Mouse (Mus musculus) embryonic facial prominence, embryonic 11.5 days (tissue): ENCODE results near the gene Tjp2. TPM values are rescaled to one million over a fixed set of nuclear protein-coding genes. Genes with fewer than 3 reads are reported as not detected.

Experiments used
- ATAC-seq: fragments of 200-750 bp; cut with Nextera tagmentation; replicated peaks from 2 replicates; pipeline ENCODE4 v1.8.0; 2017; ENCODE audit warnings: low read depth; ENCODE audit not compliant: insufficient number of reproducible peaks, low FRiP score, low TSS enrichment
- DNase-seq: peaks from one replicate; pipeline ENCODE4 v3.0.0-alpha.2; 2015; ENCODE audit warnings: low spot score
- H3K27ac ChIP-seq: fragments of 300-500 bp; sonication (generic); replicated peaks from 2 replicates; pipeline ENCODE4 v1.5.1; 2014; ENCODE audit warnings: mild to moderate bottlenecking, low read depth, low read length, control low read depth
- H3K27me3 ChIP-seq: fragments of 300-500 bp; sonication (generic); 2 replicates; pipeline ENCODE4 v1.6.1; 2014; ENCODE audit warnings: mild to moderate bottlenecking, low read length, moderate library complexity, mixed read lengths; ENCODE audit not compliant: control insufficient read depth, insufficient read depth
- H3K36me3 ChIP-seq: fragments of 300-500 bp; sonication (generic); replicated peaks from 2 replicates; pipeline ENCODE4 v1.6.1; 2014; ENCODE audit warnings: low read depth, mild to moderate bottlenecking, low read length, moderate library complexity, mixed read lengths; ENCODE audit not compliant: control insufficient read depth, insufficient read depth
- H3K4me1 ChIP-seq: fragments of 300-500 bp; sonication (generic); 2 replicates; pipeline ENCODE4 v1.6.1; 2014; ENCODE audit warnings: low read length, mixed read lengths; ENCODE audit not compliant: control insufficient read depth, insufficient read depth
- H3K4me2 ChIP-seq: fragments of 300-500 bp; sonication (generic); 2 replicates; pipeline ENCODE4 v1.6.1; 2014; ENCODE audit warnings: low read depth, mild to moderate bottlenecking, control low read depth, low read length, moderate library complexity
- H3K4me3 ChIP-seq: fragments of 300-500 bp; sonication (generic); 2 replicates; pipeline ENCODE4 v1.5.1; 2014; ENCODE audit warnings: low read depth, low read length, control low read depth
- H3K9ac ChIP-seq: fragments of 300-500 bp; sonication (generic); replicated peaks from 2 replicates; pipeline ENCODE4 v1.6.1; 2014; ENCODE audit warnings: mild to moderate bottlenecking, control low read depth, low read length
- H3K9me3 ChIP-seq: fragments of 300-500 bp; sonication (generic); replicated peaks from 2 replicates; pipeline ENCODE4 v1.6.1; 2016; ENCODE audit warnings: mild to moderate bottlenecking, low read length, inconsistent platforms, mixed read lengths; ENCODE audit not compliant: control insufficient read depth
- WGBS: fragments of 180-500 bp; shearing (Covaris S2); extraction: QIAGEN DNeasy Blood & Tissue Kit; methylation state at CpG from one replicate; pipeline ENCODE4 v1.1.7; 2014; 5-methylcytosine and 5-hydroxymethylcytosine counted together
- polyA plus RNA-seq: library from polyadenylated mRNA; unstranded; fragments of >200 nt; fragmentation: Nextera tagmentation; extraction: Ambion mirVana; gene quantifications from 2 replicates; pipeline ENCODE4 v1.2.1, GENCODE M21; 2014

Tjp2 gene
- polyA plus RNA-seq, 1 experiment from 2014 or later, result 22.4 TPM

DNA sequence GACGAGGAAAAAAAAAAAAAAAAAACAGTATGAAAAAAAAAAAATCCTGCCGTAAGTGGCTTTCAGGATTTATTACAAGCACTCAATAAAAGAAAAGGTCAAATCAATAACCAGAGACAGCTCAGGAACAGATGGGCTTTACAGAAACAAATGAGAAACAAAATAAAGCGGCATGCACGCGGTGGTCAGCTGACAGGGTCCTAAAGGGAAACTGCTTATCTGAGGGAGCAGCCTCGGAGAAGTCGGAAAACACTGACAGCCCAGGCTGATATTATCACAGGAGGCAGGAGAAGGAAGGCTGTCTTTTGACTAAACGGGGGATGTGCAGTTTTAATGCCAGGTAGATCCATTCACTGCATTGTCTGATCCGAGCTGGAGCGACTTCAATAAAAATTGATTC, 89.8 kb downstream of the Tjp2 start:
- no peaks in the 10 kb centered on the region for H3K27me3 ChIP-seq
- no peak overlapping the region for H3K27ac ChIP-seq
- H3K4me3 ChIP-seq, result 0 out of 2 replicates have a peak overlapping the region, but pooled peaks have one; percentile 13
- no peaks in the 10 kb centered on the region for H3K9me3 ChIP-seq
- H3K4me1 ChIP-seq, result no peaks in the 10 kb centered on the region; the same call in 1 of the 2 replicates
- ATAC-seq (no peak), DNase-seq (peak; percentile 45)
- no peak overlapping the region for H3K9ac ChIP-seq
- 54% methylated on average over 10 of the region's 10 CpGs for WGBS
- peak overlapping the region; percentile 13 for H3K4me2 ChIP-seq
- H3K36me3 ChIP-seq, result peaks cover 5% of the 10 kb centered on the region; the same call in 1 of the 2 replicates

DNA sequence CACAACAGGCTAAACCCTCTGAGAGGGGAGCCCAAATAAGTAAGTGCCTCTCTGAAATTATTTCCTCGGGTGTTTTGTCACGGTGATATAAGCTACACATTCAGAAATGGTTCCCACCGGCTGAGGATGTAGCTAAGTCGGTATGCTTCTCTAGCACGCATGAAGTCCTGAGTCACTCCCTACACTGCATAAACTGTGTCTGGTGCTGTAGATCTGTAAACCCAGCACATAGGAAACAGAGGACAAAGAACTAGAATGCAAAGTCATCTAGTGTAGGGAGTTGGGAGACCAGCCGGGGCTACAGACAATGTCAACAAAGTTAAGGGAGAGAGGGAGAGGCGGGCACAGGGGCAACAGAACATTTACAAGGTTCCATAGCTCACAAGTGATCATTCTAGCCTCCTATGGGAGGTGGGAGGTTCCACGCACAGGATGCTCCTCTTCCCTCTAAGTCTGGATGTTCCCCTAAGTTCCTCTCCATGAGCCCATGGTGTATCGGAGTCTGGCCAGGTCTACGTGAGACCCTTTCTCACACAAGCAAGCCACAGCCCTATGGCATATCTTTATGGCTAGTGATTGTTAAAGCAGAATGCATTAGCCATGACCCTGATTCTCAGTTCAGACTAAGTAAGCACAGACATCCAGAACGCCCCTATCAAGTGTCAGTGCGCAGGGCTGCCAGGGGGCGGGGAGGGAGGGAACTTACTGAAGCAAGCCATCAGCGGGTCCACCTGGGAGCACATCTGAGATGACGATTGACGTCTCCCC, 90.5 kb downstream of the Tjp2 start:
- no peak overlapping the region for H3K27ac ChIP-seq
- DNase-seq (peak; percentile 69), ATAC-seq (0 out of 2 replicates have a peak, but pooled peaks have one; percentile 53)
- WGBS, result 63% methylated on average over 16 of the region's 16 CpGs
- H3K9me3 ChIP-seq, result no peaks in the 10 kb centered on the region
- H3K27me3 ChIP-seq, result no peaks in the 10 kb centered on the region
- peaks cover 5% of the 10 kb centered on the region; the same call in 1 of the 2 replicates for H3K36me3 ChIP-seq
- 0 out of 2 replicates have a peak overlapping the region, but pooled peaks have one; percentile 13 for H3K4me3 ChIP-seq
- no peaks in the 10 kb centered on the region; the same call in 1 of the 2 replicates for H3K4me1 ChIP-seq
- peak overlapping the region; percentile 3; the same call in 1 of the 2 replicates for H3K4me2 ChIP-seq
- H3K9ac ChIP-seq, result no peak overlapping the region

DNA sequence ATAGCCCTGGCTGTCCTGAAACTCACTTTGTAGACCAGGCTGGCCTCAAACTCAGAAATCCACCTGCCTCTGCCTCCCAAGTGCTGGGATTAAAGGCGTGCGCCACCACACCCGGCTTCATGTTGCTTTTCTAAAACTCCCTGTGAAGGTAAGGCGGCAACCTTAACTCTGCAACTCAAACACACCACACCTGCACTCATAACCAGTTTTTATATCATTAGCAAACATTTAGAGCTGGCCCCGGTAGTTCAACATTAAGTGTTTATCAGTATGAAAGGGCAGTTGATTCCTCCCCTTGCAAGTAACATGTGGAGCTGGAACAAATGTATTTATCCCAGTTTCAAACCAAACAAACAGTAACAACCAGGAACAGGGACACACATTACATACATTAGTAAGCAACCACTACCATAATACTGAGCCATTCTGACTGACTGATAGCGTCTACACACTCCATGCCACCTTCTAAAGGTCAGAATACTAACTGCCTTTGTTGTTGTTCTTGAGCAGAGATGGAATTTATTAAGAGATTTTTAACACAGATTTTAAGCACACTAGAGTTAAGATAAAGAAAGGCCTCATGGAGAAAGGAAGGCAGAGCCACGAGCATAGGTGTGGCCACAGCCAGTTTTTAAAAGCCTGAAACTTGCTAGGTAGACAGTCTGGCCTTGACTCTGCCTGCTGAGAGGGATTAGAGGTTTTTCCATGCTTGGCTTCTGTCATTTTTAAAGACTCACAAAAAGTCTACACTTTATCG, 101.1 kb downstream of the Tjp2 start:
- H3K36me3 ChIP-seq, result peaks cover 4% of the 10 kb centered on the region; the same call in 1 of the 2 replicates
- ATAC-seq (no peak), DNase-seq (no peak)
- no peak overlapping the region for H3K4me2 ChIP-seq
- H3K27me3 ChIP-seq, result no peaks in the 10 kb centered on the region
- H3K9ac ChIP-seq, result no peak overlapping the region
- H3K27ac ChIP-seq, result no peak overlapping the region
- WGBS, result 90% methylated on average over 8 of the region's 8 CpGs
- no peaks in the 10 kb centered on the region for H3K4me1 ChIP-seq
- no peaks in the 10 kb centered on the region for H3K9me3 ChIP-seq
- H3K4me3 ChIP-seq, result no peak overlapping the region

DNA sequence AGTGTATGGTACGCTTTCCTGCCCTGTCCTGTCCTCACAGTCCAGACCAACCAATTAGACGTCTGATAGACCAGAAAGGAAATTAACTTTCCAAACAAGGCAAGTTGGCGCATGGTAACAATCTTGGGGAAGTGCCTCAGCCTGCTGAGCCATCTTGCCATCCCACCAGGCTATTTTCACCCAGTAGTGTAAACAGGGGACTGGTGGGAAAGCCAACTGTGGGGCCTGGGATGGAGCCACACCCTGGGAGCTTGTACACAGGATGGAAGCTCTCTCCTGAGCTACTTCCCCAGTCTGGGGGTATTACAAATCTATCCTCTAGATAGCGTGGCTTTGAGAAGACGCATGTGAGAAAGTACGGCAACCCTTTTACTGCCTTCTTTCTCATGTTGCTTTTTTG, 101.7 kb downstream of the Tjp2 start:
- 94% methylated on average over 6 of the region's 6 CpGs for WGBS
- no peak overlapping the region for H3K4me2 ChIP-seq

DNA sequence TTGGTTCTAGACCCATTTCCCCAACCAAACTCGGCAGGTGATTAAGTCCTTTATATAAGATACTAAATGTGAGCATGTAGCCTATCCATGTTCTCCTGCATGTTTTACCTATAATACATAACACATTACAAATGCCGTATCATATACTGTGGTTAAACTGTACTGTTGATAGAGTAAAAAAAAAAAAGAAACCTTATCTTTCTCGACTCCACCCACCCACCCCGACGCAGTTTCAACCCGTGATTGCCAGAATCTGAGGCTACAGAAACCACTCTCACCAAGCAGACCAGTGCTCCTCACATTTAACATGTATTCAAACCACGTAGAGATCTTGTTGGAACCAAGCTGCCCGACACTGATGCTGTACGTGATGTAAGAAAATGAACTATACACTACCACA, 102.2 kb downstream of the Tjp2 start:
- Histone ChIP-seq H3K9me3 (no peaks in the 10 kb centered on the region), H3K4me2 (no peak overlapping the region), H3K4me3 (no peak overlapping the region), H3K4me1 (no peaks in the 10 kb centered on the region), H3K27me3 (no peaks in the 10 kb centered on the region), H3K36me3 (no peaks in the 10 kb centered on the region), H3K27ac (no peak overlapping the region), H3K9ac (no peak overlapping the region)
- DNase-seq, result no peak
- ATAC-seq, result no peak
- 92% methylated on average over 9 of the region's 9 CpGs for WGBS

More for the DNA sequence above, 101.7 kb downstream of the Tjp2 start:
- ATAC-seq (no peak), DNase-seq (no peak)
- no peak overlapping the region for H3K4me3 ChIP-seq
- no peaks in the 10 kb centered on the region for H3K9me3 ChIP-seq
- no peak overlapping the region for H3K9ac ChIP-seq
- H3K27ac ChIP-seq, result no peak overlapping the region
- no peaks in the 10 kb centered on the region; the same call in 1 of the 2 replicates for H3K36me3 ChIP-seq
- H3K4me1 ChIP-seq, result no peaks in the 10 kb centered on the region
- H3K27me3 ChIP-seq, result no peaks in the 10 kb centered on the region

DNA sequence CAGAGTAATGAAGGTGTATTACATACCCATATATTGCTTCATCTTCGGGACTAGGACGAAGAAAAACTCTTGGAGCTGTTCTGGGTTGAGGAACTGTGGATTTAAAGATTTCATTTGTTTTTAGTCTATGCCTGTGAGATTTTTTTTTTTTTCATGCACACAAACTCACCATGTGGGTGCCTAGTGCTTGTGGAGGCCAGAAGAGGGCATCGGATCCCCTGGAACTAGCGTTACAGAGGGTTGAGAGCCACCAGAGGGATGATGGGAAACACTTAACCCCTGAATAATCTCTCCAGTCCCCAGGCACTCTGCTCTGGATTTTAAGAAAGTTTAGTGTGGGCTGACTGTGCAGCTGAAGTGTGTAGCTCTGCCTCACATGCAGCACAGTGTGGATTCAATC, 104.0 kb downstream of the Tjp2 start:
- no peaks in the 10 kb centered on the region for H3K36me3 ChIP-seq
- no peaks in the 10 kb centered on the region for H3K27me3 ChIP-seq
- H3K4me3 ChIP-seq, result no peak overlapping the region
- no peak for DNase-seq
- no peaks in the 10 kb centered on the region for H3K4me1 ChIP-seq
- no peak overlapping the region for H3K4me2 ChIP-seq
- H3K9ac ChIP-seq, result no peak overlapping the region
- no peak overlapping the region for H3K27ac ChIP-seq
- no peaks in the 10 kb centered on the region for H3K9me3 ChIP-seq
- ATAC-seq, result no peak
- WGBS, result 75% methylated on average over 4 of the region's 4 CpGs

DNA sequence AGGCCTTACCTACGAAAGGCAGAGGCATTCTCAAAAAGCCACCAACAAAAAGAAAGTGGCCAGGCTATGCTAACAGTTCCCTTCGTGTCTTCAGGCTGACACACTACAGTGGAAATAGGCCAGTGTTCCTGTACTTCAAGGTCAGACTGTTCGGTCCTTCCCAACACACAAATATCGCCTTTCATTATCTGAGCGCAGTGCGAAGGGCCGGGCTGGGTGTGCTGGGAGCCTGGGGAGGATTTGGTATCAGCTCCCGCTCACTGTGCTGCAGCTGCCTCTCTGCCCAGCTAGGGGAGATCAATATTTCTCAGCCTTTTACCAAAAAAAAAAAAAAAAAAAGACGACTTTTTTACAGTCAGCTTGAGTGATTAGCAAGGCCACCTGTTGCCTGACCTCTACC, 106.1 kb downstream of the Tjp2 start:
- no peak overlapping the region for H3K4me2 ChIP-seq
- 77% methylated on average over 9 of the region's 9 CpGs for WGBS
- ATAC-seq (no peak), DNase-seq (no peak)
- no peaks in the 10 kb centered on the region for H3K4me1 ChIP-seq
- H3K36me3 ChIP-seq, result no peaks in the 10 kb centered on the region
- no peak overlapping the region for H3K27ac ChIP-seq
- no peak overlapping the region for H3K9ac ChIP-seq
- H3K4me3 ChIP-seq, result no peak overlapping the region
- H3K27me3 ChIP-seq, result no peaks in the 10 kb centered on the region
- H3K9me3 ChIP-seq, result no peaks in the 10 kb centered on the region

DNA sequence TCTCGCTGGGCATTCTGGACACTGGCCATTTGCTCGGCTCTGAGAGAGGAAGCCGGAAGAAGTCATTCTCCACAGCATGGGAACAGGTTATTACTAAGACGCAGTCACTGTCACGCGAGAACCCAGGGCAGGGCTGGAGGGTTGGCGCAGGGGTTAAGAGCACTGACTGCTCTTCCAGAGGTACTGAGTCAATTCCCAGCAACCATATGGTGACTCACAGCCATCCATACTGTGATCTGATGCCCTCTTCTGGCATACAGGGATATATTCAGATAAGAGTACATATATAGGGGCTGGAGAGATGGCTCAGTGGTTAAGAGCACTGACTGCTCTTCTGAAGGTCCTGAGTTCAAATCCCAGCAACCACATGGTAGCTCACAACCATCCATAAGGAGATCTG, 113.2 kb downstream of the Tjp2 start:
- DNase-seq, result no peak
- ATAC-seq, result no peak
- Histone ChIP-seq H3K4me2 (no peak overlapping the region), H3K4me1 (no peaks in the 10 kb centered on the region), H3K27ac (no peak overlapping the region), H3K9ac (no peak overlapping the region), H3K27me3 (no peaks in the 10 kb centered on the region), H3K9me3 (no peaks in the 10 kb centered on the region), H3K36me3 (peaks cover 5% of the 10 kb centered on the region), H3K4me3 (no peak overlapping the region)
- WGBS, result 92% methylated on average over 7 of the region's 7 CpGs
